Mouse (Mus musculus) NIH3T3 (cell line): ENCODE data around the gene Wdr5.
A peak's percentile ranks its signal among the peaks of the same experiment; 100 is the strongest.
"Not testable (repeated sequence)": the region's sequence is repeated elsewhere in the genome, so short reads cannot be mapped to it uniquely, and the experiment has no call there.

Experiments used
- DNase-seq: peaks from one replicate; pipeline ENCODE4 v3.0.0-alpha.2; 2012; ENCODE audit warnings: low read depth

Wdr5 gene

DNA sequence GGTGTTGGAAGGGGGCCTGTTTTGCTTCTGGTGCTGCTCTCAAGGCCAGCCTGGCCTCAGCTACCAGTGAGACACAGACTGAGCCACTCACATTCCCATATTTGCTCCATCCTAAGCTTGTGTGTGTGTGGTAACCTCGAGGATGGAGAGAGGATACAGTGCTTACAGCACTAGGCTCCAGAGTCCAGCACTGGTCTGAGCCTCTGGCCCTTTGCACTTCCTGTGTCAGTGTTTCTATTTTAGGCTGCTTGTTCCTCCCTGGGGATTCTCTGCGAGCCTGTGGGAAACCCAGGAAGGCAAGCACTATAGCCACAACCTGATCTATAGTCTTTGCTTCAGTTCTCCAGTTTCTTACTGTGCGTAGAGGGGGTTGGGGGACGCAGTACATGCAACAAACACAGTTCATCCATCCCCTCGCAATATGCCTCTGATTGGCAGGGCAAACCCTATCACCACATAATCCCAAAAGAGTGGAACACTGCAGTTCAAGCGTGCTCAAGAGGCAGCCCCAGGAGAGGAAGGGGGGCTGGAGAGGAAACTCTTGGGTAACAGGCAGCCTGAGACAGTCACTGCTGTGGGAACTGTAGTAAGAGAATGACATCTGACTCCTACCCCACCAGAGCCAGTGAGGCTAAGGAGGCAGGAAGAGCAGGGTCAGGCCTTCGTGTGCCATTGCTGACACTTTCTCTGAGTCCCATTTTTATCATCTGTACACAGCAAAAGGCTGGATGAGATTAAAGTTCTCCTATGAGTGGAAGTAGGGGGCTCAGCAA lies 10.7 kb upstream of the Wdr5 start:
- DNase-seq = peak; percentile 68

DNA sequence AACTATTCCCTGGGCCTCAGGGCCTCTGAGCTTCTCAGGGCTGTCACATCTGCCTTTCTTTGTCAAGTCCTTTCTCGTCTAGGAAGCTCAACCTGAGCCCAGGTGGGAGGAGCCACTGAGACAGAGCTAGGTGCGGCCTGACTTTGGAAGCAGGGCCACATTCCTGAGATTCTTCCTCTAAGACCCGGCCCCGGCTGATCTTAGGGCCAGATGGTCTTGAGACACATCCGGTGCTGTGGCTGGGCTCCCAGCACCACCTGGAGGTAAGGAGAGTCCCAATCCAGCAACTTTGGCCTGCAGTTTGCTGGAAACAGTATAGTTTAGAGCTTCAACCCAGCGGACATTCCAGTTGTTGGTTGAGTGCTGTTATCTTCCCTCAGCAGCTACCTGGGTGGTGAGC lies 9.4 kb upstream of the Wdr5 start:
- peak; percentile 61 for DNase-seq

DNA sequence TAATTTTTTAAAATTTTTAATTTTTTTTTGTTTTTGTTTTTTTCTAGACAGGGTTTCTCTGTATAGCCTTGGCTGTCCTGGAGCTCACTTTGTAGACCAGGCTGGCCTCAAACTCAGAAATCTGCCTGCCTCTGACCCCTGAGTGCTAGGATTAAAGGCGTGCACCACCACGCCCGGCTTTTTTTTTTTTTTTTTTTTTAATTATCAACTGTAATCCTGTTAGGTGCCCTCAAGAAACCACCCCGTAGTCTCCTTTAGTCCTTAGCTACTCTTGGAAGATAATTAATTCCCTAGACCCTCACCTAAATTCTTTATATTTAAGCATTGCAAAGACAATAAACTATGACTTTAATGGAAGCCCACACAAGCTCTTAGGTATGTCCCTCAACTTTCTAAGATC lies 8.3 kb upstream of the Wdr5 start:
- not testable (repeated sequence) for DNase-seq

DNA sequence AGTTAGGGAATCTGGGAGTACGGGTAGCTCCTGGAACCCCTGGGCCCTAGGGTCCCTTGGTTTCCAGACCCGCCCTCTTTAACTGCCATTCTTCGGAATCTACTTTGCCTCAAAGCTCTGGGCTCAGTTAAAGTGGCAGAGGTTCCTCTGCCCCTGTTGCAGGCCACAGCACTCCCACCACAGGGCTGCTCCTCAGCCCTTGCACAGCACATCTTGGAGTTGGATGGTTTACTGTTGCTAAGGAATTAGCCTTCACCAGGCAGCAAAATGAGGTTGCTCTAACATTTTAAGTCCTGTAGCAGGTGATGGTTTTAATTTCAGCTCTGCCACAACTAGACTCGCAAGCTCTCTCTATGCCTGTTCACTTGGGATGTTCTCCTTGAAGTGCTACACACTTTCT lies 7.4 kb upstream of the Wdr5 start, which contains the start of gene Brd3:
Gene Brd3, minus strand, starts transcription at position 101 of the 400 bp plus-strand sequence.
- no peak for DNase-seq

DNA sequence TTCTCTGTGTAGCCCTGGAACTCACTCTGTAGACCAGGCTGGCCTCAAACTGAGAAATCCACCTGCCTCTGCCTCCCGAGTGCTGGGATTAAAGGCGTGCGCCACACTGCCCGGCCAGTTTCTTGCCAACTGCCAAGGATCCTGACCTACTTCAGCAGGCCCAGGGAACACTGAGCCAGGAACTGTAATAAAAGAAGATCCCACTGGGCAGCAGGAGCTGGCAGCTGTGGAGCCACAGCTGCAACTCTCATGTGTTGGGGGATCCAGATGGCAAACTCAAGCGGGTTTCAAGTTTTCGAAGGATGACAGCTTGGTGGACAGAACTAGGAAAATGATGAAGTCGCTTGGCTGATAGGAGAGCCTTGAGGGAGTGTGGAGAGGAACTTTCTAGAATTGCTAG lies 4.3 kb upstream of the Wdr5 start:
- no peak for DNase-seq

GRCm38 (mm10) chr2:27512909-27513308 lies 2.0 kb upstream of the Wdr5 start:
- DNase-seq = no peak

- DNase-seq = no peak
These were observed 1.1 kb upstream of the Wdr5 start for GRCm38 (mm10) chr2:27513861-27514260.

- no peak for DNase-seq
These were observed 597 bp downstream of the Wdr5 start for GRCm38 (mm10) chr2:27515341-27516166.

DNA sequence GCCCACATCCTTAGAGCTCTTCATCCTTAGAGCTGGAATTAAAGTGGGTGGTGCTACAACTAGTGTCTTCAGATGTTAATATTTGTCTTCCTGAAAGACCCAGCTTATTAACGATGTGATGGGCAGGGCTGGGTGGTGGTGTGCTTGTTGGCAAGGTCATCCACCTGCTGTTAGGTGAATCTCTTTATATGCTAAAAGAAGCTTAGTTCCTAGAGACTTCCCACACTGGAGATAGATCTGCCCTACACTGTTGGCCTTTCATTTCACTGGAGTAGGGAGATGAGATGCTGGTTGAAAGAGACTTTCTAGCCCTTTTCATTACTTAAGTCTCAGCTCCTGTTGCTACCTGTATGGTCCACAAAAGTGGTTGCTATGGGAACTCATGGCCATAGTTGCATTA lies 1.3 kb downstream of the Wdr5 start:
- no peak for DNase-seq

GRCm38 (mm10) chr2:27518283-27518682 lies 3.3 kb downstream of the Wdr5 start:
- DNase-seq = peak; percentile 38

GRCm38 (mm10) chr2:27538455-27539330 lies 23.7 kb downstream of the Wdr5 start:
- peak; percentile 50 for DNase-seq

GRCm38 (mm10) chr2:27539336-27539735 lies 24.4 kb downstream of the Wdr5 start:
- peak; percentile 40 for DNase-seq

DNA sequence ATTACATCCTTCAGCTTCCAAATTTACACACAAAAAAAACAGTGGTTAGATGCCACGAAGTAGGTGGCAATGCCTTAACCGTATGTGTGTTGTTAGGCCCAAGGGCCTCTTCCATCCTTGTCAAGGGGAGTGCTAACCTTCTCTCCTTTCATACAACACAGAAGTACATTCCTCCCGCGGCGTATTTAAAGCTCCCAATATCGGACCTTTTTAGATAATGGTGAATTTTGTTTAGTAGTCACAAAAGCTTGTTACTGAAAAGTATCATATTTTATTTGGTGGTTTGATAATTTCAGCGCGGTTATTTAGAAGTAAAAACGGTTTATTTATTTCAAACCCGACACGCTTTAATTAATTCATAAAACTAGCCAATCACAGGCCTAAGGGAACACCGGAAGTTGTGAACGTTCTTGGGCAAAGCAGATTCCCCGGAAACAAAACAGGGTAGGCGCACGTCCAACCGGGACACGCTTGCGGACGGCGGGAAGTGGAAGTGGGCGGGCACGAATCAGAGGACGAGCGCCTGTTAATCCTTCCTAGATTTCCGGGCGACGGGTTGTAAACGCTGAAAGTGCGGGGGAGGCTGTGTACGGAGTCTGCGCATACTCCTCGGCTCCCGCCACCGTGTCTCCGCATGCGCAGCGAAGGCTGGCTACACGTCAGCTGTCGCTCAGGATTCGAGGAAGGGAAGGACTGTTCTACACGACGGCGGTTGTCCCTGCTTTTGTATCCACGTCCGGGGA lies 25.0 kb downstream of the Wdr5 start:
- peak; percentile 100 for DNase-seq

- no peak for DNase-seq
These were observed 25.5 kb downstream of the Wdr5 start for GRCm38 (mm10) chr2:27540515-27540836.

GRCm38 (mm10) chr2:27541225-27541624 lies 26.3 kb downstream of the Wdr5 start:
- DNase-seq = no peak

DNA sequence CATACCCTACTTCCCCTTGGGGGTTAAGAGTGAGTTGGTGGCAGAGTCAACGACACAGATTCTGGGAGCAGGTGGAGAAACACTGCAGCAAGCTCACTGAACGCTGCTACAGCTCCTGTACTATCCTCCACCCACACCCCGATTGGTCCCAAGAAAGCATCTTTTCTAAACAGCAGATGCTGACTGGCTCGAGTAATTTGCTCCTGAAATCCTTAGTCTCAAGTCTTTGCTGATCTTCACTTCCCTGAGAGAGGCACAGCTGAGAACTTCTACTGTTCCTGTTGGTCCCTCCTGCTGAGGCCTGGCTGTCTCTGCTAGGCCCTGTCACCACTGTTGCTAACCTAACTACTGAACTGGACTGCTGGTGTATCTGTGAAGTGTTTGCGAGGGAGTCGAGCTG lies 29.7 kb downstream of the Wdr5 start:
- no peak for DNase-seq

- DNase-seq = not testable (repeated sequence)
These were observed 30.6 kb downstream of the Wdr5 start for GRCm38 (mm10) chr2:27545517-27545916.

- not testable (repeated sequence) for DNase-seq
These were observed 31.1 kb downstream of the Wdr5 start for GRCm38 (mm10) chr2:27546041-27546440.

GRCm38 (mm10) chr2:27547326-27547725 lies 32.4 kb downstream of the Wdr5 start:
- DNase-seq = no peak

DNA sequence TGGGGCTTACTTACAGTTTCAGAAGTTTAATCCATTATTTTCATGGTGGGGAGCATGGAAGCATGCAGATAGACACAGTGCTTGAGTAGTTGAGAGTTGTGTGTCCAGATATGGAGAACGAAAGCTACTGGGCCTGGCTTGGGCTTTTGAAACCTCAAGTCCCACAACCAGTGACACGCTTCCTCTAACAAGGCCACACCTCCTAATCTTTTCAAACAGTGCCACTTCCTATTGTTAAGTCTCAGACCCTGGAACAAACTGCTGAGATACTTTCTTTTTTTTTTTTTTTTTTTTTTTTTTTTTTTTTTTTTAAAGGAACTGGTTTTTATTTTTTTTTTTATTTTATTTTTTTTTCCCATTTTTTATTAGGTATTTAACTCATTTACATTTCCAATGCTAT lies 33.0 kb downstream of the Wdr5 start:
- DNase-seq = no peak

GRCm38 (mm10) chr2:27548664-27549369 lies 33.9 kb downstream of the Wdr5 start:
- no peak for DNase-seq
